Mouse (Mus musculus) liver (tissue): ENCODE measurements around the gene Med12l.

Experiments used
- DNase-seq: peaks from one replicate; pipeline ENCODE4 v3.0.0-alpha.2; 2020; ENCODE audit warnings: mixed read lengths

Med12l gene

DNA sequence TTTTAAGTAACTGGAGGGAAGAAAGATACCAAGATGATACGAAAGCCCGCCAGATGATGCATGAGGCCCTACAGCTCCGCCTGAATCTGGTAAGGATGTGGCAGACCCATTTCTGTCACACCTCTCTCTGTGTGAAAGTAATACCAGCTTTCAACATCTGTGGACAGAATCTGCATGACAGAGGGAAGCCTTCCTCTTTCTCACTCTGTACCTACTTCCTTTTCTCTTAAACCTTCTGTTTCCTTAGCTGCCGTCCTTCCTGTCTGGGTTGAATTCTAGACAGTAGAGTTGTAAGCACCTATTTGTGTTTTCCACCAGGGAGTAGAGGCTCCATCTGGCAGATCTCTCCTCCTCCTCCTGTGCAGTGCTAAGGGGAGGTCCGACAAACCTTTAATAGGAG, 255.1 kb downstream of the Med12l start:
- no peak for DNase-seq

DNA sequence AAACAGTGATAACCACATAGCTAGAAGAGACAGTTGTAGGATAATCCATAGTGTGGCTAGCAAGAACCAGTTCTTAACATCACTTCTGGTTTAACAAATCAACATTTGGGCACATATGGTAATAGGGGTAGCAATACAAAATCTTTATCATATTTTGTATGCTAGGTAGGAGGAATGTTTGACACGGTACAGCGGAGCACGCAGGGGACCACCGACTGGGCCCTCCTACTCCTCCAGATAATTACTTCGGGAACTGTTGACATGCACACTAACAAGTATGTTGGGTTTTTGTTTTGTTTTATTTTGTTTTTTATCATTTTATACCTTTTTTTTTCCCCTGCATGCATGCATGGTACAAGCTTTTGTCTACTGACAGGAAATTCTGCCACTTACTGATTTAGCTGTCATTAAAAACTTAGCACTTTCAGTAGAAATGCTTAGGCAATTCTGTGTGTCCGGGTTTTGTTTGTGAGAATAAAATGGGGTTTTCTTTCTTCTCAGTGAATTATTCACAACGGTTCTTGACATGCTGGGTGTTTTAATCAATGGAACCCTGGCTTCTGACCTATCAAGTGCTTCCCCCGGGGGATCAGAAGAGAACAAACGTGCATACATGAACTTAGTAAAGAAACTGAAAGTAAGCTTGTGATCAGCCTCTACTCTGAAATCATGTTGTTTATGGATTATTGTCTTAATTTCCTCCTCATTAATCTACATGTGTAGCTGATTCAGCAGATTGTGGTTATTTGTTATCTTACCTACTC, 256.3 kb downstream of the Med12l start:
- DNase-seq = no peak

DNA sequence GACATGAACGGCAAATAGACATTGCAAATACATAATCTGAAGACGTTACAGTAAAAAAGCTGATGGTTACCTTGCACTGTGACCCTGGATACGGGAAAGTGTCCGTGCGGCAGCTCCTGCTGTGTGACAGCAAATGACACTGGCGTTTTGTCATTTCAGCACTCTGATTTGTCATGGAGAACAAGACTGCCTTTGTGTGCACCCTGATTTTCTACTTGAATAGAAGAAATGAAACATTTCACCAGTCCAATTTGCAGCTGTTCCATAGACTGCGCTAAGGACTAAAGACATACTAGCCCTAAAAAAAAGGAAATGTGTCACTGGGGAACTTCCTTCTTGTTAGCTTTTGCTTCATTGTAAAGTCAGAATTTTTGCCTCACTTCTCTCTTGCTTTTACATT, 257.1 kb downstream of the Med12l start, which contains the start of gene P2ry12:
Gene P2ry12, minus strand, starts transcription at position 168 of the 400 bp plus-strand sequence.
- no peak for DNase-seq

DNA sequence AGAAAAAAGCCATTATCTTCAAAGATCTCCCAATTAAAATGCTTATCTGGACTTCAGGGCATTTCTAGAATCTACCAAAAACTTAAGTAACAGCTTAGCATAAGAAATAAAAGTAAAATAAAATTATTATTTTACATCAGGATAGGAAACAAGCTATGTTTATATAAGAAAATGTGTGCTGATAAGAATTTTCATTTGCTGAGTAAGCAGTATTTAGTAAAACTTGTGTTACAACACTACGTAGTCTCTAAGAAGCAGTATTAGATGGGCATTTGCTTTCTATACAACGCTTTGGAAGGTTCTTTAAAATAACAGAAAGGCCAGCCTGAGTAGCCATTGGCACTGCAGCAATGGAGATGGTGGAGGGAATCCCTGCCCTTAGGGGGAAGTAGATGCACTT, 257.8 kb downstream of the Med12l start:
- DNase-seq = no peak

DNA sequence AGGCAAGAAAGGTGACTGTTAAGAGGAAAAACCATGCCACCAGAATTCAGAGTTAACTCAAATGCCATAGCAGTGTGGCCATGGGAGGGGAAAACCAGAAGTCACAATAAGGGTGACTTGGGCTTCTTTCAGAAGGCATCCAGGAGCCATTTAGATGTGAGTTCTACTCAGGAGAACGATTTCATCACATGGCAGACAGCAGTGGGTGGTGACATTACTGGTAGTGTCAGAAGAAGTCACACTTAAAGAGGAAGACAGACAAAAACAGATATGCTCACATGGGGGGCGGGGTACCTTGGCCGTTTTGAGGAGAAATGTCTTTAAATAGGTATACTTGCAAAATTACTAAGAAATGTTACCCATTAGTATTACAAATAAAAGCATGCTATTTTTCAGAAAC, 258.4 kb downstream of the Med12l start:
- no peak for DNase-seq

DNA sequence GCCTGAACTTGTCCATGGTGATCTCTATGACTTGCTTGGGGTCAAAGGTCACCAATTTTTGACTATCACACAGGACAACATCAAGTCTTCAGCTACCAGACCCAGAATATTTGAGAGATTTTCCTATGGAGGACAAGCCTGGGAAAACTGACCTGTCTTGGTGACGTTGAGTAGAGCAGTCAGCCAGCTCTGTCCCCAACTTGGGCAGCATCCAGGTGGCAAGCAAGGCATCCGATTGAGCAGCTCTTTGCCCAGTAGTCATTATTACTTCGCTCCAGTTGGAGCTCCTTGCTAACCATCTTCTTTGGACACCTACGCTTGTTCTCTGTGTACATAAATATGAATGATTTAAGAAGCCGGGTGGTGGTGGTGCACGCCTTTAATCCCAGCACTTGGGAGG, 265.2 kb downstream of the Med12l start:
- DNase-seq = no peak

DNA sequence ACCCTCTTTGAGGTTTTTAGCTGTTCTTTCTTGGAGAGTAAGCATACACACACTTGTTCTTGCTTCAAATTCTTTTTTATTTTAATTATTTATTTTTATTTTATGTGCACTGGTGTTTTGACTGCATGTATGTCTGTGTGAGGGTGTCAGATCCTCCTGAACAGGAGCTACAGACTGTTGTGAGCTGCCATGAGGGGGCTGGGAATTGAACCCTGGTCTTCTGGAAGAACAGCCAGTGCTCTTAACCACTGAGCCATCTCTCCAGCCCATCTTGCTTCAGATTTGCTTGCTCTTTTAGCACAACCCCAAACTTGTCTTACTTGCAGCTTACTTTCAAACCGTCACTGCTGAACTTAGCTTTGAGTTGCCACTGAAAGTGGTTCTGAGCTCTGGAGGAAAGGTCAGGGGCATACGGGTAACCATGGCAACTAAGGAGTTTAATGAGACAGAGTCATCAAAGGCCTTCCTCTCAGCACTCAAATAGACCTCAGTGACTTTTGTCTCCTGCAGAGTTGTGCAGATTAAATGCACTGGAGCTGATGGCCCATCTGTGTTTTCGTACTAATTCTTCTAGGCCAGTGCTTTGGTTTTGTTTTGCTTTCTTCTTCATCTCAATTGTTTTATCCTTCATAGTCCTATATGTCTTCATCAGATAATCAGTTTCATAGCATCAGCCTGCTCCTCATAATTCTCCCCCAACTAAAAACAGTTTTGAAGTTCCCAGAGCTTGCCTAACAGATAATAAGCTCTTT, 272.1 kb downstream of the Med12l start:
- DNase-seq = no peak

DNA sequence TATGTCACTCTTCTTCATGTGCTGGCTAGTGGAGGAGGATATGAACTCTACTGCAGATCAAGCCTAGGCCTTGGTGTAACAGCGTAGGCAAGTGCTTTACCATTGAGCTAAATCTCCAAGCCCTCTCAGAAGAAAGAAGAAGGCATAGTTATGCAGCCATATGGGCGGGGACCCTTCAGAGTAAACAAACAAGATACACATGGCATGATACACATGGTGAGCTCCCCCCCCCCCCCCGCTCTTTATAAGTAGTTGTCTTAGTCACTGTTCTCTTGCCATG, 272.6 kb downstream of the Med12l start:
- no peak for DNase-seq

DNA sequence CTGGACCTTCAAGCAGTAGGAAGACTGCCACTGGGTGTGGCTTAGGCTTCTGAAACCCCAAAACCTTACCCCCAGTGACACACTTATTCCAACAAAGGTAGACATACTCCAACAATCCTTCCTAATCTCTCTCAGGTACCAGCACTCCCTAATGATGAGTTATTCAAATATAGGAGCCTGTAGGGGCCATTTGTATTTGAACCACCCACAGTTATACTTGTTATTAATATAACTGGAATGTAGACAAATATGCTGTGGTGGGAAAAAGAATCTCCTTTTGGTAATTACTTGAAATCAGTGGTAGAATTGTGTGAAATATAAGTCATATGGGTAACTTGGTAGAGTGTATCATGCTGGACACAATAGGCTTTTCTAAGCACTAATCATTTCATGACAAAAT, 273.0 kb downstream of the Med12l start:
- DNase-seq = no peak

DNA sequence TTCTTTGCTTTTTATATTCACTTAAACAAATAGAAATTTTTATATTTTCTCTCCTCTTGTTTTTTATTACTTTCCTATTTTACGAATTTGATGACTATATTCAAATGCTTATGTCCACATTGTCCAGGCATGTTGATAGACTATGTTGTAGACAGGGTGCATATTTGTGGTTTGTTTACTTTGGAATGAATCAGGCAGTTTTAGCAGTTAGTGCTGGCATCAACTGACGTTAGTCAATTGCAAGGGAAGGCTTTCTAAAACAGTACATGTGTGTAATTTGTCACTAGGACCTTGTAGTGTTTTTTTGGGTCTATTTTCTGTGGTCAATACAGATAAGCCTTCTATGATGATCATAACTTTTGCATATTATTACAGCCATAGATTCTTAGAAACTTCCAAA, 284.9 kb downstream of the Med12l start:
- DNase-seq = no peak

DNA sequence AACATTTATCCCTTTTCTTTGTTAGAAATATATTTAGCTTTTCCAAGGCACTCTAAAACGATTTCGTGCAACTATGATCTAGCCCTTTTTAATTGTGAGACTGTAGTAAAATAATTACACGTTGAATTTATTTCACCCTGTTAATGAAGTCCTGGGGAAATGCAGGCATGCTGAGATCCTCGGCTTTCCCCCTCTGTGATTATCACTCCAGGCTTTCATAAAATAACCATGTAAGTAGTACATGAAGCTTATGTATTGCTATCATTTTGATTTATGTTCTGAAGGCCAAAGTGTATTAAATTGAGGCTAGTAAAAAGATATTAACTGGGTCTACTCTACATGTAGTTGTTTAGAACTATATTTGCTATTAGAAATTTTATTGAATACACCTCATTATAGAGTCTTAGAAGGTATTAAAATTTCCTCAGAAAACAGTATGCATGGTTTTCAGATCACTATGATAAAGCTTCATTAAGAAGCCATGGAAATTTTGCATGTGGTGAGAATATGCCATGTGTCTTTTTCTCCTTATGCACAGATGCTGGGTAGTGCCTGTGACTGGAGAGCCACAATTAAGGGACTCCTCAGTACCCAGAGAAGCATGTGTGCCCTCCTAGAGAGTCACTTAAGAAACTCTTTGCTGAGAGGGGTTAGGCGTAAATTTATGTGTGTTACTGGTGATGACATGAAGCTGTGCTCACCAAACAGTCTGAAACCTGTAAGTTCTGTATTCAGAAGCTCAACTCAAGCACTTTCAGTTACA, 288.0 kb downstream of the Med12l start:
- DNase-seq = no peak

DNA sequence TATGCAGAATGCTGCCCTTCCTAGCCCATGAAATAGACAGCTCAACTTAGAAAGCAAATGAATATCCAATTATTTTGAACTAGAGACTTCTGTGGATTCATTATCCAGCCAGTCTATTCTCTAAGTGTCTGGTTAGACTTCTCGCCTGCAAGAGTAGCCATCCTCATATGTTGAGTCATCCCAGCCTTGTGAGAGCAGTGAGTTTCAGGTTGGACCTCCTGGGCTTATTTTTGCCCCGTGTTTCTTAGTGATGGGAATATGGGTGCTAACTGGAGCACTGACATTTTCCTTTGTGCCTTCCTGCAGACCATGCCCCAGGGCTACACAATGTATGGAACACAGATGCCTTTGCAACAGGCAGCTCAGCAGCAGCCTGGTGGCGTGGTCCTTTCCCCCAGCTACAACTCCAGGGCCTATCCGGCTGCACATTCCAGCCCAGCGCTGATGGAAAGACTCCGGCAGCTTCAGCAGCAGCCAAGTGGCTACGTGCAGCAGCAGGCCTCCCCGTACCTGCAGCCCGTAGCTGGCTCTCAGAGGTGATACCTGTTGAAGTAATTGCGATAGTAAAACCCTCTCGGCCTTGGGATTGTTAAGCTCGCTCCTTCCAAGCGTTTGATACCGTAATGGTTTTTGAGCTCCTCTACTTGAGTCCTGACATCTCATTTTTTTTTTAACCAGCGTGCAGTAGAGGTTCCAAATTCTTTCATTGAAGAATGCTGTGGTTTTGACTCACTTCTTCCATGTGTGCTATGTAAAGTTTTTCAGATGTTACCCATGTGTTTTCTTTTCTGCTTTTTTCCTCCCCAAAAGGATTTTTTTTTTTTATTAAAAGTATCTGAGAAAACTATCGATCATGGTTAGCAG, 290.3 kb downstream of the Med12l start:
- no peak for DNase-seq

DNA sequence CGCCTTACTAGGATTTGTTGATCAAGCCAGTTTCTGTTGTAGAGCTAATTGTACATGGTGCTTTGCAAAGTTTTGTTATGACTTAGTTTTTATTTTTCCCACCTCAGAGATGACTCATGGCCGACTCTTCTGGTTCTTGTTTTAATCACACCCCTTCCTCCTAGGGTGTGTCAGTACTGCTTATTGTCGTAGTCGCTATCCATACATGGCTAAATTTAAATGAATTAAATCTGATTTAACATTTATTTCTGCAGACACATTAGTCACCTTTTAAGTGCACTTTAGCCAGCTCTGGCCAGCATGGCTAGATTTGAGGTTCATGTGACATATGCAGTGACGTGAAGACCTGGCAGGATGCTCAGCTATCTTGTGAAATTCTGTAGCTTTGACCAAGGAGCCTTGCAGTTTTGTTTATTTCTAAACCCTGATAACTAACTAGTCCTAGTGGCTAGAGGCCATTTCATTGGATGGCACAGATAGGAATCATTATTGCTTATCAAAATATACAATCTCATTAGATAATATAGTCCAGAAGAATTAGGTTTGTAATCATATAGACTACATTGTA, 291.0 kb downstream of the Med12l start:
- no peak for DNase-seq

DNA sequence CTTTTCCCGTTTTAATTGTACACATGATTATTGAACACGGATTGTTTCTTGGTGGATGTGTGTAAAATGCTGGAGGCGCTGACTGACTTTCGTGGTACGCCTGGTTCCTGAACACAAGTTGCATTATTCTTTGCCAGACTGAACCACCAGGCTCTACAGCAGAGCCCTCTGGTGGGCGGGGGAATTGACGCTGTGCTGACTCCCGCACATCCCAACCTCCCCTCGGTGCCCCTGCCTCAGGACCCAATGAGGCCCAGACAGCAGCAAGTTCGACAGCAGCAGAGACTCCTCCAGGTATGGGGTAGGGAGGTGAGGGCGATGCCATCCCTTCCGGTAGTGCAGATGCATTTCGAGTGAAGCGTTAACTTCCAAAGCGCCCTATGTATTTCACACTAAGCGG, 292.0 kb downstream of the Med12l start:
- no peak for DNase-seq

DNA sequence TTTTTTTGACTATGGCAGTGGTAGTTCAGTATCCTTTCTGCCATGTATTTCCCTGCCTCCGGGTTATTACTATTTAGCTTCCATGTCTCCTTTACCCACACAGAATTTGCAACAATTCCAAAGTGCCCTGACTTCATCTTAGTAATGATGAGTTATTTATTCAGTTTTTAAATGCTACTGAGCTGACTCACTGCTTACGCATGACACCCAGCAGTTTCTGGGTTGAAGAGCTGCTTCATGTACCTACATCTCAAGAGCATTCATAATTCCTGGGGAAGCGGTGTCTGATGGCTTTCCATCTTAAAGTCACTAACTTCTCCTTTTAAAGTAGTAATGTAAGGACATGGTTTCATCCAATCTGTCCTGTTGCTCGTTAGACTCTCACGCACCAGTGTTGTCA, 299.3 kb downstream of the Med12l start:
- DNase-seq = no peak

DNA sequence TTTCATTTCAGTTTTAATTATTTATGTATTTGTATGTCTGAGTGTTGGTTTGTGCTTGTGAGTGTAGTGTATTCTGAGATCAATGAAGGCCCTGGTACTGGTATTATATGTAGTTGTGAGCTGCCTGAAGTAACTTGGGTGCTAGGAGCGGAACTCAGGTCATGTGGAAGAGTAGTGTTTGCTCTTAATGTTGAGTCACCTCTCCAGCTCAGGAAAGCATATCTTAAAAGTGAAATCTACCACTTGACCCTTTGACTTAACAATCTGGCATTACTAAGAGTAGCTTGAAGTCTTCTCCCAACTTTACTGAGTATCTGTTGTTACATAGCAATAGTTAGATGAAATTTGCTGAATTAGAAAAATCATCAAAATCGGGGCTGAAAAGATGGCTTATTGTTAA, 299.9 kb downstream of the Med12l start:
- no peak for DNase-seq

DNA sequence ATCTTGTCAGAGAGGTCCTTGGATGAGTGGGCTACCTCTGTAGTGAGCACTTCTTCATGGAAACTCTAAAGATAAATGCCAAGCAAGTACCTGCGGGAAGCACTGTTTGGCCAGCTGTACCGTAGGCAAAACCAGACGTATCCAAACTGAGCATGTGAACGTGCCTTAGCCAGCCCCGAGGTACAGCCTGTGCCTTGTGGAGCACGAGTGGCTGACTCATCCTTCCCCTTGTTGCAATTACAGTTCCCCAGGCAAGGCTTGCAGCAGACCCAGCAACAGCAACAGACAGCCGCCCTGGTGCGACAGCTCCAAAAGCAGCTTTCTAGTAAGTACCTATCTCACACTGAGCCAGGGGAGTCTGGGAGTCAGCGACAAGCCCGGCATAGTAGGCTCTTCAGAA, 307.0 kb downstream of the Med12l start:
- no peak for DNase-seq

DNA sequence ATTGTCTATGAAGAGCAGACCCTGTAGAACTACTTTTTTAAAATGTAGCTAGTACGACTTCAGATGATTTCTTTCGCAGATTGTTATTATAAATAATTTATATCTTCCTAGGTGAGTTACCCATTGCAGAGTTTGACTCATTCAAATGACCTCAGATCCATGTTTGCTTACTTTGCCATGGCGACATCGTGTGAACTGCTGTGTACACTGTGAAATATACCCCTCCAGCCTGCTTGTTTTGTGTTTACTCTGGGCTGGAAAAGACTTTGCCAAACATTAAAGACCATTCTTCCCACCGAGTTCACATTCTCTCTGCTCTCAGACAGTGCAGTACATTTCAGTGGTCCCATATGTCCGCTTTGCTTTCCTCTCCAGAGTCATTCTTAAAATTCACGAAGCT, 310.5 kb downstream of the Med12l start:
- no peak for DNase-seq

DNA sequence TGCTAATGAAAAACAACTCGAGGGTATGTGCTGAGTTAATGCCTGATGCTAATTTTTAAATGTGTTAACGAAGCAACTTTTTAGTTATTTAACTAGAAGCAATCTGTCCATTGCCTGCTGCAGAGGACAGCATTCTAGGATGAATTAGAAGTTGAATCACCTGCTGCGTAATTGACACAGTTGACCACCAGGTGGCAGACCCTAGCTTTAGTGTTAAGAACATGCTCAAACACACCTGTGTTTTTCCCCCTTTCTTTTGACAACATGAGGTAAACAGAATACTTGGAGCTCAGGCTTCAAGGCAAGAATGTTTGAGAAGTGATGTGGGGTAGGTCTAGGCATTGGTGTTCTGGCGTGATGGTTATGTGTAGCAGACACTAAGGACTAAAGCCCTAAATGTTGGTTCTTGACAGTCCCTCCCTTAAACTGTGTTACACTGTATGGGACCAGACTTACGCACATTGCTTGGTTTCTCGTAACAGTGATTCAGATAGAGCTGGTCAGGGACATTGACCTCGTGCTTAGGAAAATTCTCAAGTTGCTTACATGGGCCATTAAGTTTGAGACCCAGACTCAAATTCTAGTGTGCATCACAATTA, 315.8 kb downstream of the Med12l start:
- DNase-seq = peak; percentile 41

DNA sequence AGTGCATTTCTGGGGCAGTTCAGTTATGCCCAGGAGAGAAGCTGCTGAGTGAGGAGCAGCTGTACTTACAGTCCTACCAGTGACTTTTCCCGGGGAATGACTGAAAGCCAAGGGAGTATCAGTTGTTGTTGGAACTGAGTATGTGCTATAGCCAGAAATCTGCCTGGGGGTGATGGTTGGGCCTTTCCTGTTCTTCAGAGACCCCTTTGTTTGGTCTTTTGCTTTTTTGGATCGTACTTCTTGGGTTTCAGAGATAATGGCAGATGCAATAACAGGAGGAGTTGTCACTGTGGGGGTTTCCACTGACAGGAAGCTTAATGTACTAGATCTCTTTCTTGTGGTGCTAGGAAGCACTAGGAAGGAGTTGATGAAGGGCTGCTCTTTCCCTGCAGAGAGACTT, 322.9 kb downstream of the Med12l start:
- no peak for DNase-seq

DNA sequence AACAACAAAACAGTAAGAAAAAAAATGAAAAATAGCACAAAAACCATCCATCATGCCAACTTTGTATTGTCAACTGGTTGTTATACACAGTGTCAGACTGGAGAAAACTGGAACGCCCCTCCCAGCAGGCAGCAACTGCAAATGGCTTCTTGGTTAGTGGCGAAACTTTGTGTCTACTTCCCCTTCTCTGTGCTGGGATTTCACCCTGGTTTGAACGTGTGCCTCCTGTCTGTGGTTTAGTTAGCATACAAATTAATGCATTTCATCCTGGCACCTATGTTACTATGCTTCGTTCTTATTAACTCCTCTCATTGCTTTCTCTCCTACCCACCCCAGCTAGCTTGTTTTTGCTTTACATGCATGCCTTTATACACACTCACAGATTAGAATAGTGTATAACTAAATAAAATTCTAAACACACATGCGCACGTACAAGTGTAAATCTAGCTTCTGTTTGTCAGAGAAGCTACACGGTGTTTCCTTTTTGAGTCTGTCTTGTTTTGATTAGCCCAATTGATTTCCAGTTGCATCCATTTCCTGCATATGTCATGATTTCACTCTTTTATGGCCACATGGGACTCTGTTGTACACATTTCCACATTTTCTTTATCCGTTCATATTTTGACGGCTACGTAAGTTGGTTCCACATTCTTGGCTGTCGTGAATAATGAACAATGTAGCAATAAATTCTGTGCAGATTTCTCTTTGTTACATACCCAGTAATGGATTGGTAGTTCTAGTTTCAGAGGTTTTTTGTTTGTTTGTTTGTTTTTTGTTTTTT, 336.2 kb downstream of the Med12l start:
- DNase-seq = no peak
